Mouse (Mus musculus): ENCODE data around the gene Snrnp200.
A peak's percentile ranks its signal among the peaks of the same experiment; 100 is the strongest.
"Not testable (repeated sequence)": the region's sequence is repeated elsewhere in the genome, so short reads cannot be mapped to it uniquely, and the experiment has no call there.

Gene Snrnp200

GRCm38 (mm10) chr2:127207547-127208451 lies at the start of gene Snrnp200, which contains the start of gene 1810024B03Rik:
Snrnp200 (plus strand) TSS chr2:127208386.
1810024B03Rik (minus strand) TSS chr2:127208280.
- peak; percentile 93 for DNase-seq (ENCODE audit: low spot score)

- no peak for DNase-seq (ENCODE audit: low spot score)
Measured at GRCm38 (mm10) chr2:127165675-127166074, 42.5 kb upstream of the Snrnp200 start.

GRCm38 (mm10) chr2:127166261-127166660 lies 41.9 kb upstream of the Snrnp200 start:
- peak; percentile 37 for DNase-seq (ENCODE audit: low spot score)

GRCm38 (mm10) chr2:127182598-127183381 lies 25.4 kb upstream of the Snrnp200 start:
- DNase-seq (ENCODE audit: low spot score), result peak; percentile 87

GRCm38 (mm10) chr2:127189574-127189973 lies 18.6 kb upstream of the Snrnp200 start:
- DNase-seq (ENCODE audit: low spot score), result no peak

GRCm38 (mm10) chr2:127204932-127205331 lies 3.3 kb upstream of the Snrnp200 start:
- peak; percentile 23 for DNase-seq (ENCODE audit: low spot score)

- DNase-seq (ENCODE audit: low spot score), result not testable (repeated sequence)
Measured at GRCm38 (mm10) chr2:127205936-127206335, 2.2 kb upstream of the Snrnp200 start.

- DNase-seq (ENCODE audit: low spot score), result no peak
Measured at GRCm38 (mm10) chr2:127206916-127207315, 1.3 kb upstream of the Snrnp200 start.

- no peak for DNase-seq (ENCODE audit: low spot score)
Measured at GRCm38 (mm10) chr2:127208452-127208769, 225 bp downstream of the Snrnp200 start.

GRCm38 (mm10) chr2:127210701-127211100 lies 2.5 kb downstream of the Snrnp200 start:
- no peak for DNase-seq (ENCODE audit: low spot score)

- DNase-seq (ENCODE audit: low spot score), result no peak
Measured at GRCm38 (mm10) chr2:127217746-127218145, 9.6 kb downstream of the Snrnp200 start.

- no peak for DNase-seq (ENCODE audit: low spot score)
Measured at GRCm38 (mm10) chr2:127225261-127225660, 17.1 kb downstream of the Snrnp200 start.

- DNase-seq (ENCODE audit: low spot score), result no peak
Measured at GRCm38 (mm10) chr2:127237897-127238610, 29.9 kb downstream of the Snrnp200 start.

GRCm38 (mm10) chr2:127240065-127240464 lies 31.9 kb downstream of the Snrnp200 start:
- DNase-seq (ENCODE audit: low spot score), result no peak

GRCm38 (mm10) chr2:127247592-127248333 lies 39.6 kb downstream of the Snrnp200 start, which contains the start of the genes Ciao1 and Tmem127:
Ciao1 (minus strand) TSS chr2:127247816.
Tmem127 (plus strand) TSS chr2:127247908.
- DNase-seq (ENCODE audit: low spot score), result peak; percentile 95

GRCm38 (mm10) chr2:127248334-127249004 lies 40.3 kb downstream of the Snrnp200 start:
- no peak for DNase-seq (ENCODE audit: low spot score)

GRCm38 (mm10) chr2:127250291-127251008 lies 42.3 kb downstream of the Snrnp200 start:
- no peak for DNase-seq (ENCODE audit: low spot score)

GRCm38 (mm10) chr2:127251457-127251856 lies 43.3 kb downstream of the Snrnp200 start:
- no peak for DNase-seq (ENCODE audit: low spot score)

GRCm38 (mm10) chr2:127251880-127252527 lies 43.8 kb downstream of the Snrnp200 start:
- DNase-seq (ENCODE audit: low spot score), result no peak

- no peak for DNase-seq (ENCODE audit: low spot score)
Measured at GRCm38 (mm10) chr2:127252787-127253186, 44.6 kb downstream of the Snrnp200 start.
